Mouse (Mus musculus) kidney, postnatal 4 days (tissue): Measurements from ENCODE around the gene Skor1.

ENCODE experiments used
- DNase-seq, 2 experiments: peaks; one replicate each; pipeline ENCODE4 v3.0.0; 2021; ENCODE audit warnings: mixed read lengths in 2 of 2

Gene Skor1

DNA sequence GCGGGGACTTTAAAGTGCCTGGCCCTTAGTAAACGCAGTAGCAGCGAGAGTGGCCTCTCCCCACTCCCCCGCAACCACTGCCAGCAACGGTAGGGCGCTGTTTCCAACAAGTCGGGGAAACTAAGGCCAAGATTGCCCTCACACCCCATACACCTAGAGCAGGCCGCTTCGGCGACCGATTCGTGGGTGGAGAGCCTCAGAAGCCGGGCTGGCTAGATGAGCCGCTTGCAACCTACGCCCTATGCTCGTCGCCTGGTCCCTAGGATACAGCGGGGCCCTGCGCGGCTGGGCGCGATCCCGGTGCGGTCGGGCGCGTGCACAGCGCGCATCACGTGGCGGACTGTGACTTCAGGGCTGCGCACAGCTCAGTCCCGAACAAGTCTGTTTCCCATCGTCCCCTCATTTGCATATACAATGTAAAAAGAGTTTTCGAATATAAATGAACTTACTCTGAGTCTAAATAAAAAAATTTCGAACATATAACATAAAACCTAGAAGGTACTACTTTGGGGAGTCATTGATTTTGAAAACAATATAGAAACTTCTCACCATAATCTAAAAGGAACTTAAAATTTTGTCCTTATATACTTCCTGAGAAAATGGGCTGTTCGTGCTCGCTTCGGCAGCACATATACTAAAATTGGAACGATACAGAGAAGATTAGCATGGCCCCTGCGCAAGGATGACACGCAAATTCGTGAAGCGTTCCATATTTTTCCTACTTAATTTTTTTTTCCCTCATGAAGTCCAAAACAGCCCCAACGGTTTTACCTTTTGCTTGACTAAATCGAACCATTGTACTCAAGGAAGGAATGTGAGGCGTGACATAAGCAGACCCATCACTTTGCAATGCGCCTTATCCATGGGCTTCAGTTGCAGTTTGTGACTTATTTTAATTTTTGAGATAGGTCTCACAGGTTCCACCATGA, 15.8 kb downstream of the Skor1 start:
- peak; percentile 94 to 97 for DNase-seq

DNA sequence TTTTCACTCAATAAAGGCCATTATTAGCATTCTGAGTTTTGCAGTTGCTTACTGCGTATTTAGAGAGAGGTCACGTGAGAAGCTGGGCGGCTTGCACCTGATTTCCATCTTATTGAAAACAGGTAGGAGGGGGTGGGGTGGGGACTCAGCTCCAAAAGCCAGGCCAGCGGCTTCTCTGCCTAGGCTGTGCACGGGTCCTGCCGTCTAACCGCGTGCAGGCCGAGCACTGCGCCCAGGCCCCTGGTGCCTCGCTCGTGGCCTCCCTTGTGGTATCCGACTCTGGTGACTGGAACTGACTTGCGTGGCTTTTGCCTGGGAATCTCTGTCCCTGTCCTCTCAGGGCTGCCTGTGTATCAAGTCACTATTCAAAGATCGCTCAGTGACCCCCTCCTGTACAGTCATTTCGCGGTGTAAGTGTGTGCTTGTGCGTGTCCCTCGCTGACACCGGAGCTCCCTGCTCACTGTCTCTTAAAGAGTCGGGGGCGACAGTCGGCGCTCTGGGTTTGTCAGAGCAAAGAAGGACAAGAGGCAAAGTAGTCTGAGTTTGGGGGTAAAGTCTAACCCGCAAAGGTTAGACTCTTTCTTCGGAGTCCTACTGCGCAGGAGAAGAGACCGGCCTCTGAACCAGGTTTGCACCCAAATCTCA, 16.7 kb downstream of the Skor1 start:
- peak; percentile 59 to 73 for DNase-seq

DNA sequence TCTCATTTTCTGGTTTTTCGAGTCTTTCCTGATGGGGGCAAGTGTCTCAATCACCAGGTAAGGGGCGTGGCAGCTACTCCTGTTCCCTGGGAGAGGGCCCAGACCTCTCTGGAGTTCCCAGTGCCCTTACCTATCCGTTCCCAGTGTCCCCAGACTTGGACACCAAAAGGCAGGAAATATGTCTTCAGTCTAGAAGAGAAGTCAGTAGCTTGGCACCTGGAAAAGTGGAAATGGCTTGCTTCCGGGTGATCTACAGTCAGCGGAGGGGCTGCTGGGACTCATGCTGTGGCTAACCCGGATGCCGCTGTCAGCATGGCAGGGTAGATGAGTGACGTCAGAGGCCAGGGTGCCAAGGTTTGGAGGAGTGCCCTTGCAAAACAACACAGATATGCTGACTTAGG, 19.1 kb downstream of the Skor1 start:
- DNase-seq: peak in 1 of 2 experiments; percentile 39

DNA sequence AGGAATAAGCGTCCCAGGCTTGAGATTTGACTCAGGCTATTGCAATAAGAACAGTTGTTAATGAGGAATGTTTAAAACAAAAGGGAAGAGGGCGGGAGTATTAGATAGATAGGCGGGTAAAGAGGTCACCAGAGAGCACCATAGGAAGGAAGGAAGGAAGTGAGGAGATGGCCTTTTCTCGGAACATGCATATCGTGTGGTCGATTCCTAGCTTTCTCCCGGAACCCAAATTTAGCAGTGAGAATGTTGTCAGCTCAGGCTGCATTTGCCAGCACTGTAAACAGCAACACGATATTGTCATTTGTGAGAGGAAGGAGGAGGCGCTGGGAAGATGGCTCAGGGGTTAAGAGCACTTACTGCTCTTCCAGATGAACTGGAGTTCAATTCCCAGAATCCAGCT, 24.2 kb downstream of the Skor1 start:
- no peak for DNase-seq

DNA sequence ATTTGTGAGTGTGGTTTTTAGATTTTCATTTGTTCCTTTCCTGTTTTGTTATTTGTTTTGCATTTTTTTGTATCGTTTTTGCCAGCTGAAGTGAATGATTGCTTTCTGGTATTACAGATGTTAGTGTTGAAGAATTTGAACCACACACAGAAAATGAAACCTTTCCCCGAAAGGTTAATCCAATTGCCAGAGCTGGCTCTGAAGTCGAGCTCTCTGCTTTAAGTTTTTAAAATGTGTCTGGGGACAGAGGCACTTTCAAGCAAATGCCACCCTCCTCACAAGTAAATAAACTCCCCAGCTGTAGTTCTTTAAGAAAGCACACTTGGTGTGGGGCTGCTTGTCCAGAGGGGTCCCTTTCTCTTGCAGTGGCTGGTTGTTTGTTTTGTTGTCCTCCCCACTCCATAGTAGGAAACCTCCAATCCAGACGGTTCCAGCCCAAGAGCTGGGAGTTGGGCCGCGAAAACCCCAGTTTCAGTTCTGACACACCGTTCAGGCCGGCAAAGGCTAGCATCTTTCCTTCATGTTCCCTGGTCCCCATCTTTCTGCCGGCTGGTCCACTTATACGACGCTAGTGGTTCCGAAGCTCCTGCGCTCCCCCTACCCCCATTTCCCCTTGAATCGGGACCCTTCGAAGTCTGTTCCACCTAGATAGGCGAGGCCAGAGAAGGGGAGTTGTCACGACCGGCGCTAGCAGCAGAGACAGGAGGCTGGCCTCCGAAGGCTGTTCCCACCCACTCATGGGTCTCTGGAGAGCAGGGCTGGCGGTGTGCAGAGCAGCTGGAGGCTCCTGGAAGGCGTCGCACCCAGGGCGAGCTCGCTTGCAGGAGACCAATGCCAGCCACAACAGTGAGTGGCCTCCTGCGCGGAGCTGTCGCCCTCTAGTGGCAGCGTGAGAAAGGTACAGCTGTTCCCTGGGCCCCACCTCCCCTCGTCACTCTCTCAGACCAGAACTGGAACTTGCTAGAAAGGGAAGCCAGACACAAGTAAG, 25.0 kb downstream of the Skor1 start:
- peak; percentile 93 to 95 for DNase-seq

DNA sequence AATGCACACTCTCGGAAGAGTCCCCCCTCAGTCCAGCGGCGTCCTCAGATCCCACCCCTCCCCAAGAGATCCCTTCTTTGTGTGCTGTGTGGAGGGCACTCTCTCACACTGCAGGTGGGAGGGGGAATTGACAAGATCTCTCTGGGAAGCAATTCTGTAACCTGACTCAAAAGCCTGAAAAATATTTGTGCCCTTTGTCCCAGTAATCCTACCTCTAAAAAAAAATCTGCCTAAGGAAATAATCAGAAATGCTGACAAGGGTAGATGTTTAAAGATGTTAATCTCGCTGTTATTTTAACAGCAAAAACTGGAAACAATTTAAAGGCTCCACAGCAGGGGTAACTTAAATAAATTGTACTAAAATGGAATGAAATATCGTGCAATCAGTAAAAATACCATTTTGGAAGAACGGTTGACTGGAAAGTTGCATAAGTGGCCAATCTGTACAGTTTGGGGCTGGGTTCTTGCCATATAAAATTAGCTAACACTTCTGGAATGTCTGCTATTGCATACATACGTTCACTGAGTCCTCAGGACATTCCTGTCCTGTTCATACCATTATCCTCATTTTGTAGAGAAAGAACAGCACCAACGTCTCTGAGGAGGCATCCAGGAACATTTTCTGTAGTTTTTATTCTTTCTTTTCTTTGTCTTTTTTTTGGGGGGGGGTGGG, 26.5 kb downstream of the Skor1 start:
- no peak for DNase-seq

DNA sequence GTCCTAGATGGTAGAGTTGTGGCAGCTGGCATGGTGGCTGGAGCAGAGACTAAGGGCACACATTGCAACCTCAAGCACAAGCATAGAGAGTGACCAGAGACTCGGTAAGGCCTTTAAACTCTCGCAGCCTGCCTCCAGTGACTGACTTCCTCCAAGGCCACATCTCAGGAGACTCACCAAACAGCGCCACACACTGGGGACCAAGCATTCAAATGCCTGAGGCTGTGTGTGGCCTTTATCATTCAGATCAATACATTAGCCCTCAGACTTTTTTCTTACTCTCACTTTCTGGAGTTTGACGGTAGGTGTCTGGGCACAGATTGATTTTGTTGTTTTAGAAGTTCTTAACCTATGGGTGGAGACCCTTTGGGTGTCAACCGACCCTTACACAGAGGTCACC, 30.4 kb downstream of the Skor1 start:
- DNase-seq: no peak

DNA sequence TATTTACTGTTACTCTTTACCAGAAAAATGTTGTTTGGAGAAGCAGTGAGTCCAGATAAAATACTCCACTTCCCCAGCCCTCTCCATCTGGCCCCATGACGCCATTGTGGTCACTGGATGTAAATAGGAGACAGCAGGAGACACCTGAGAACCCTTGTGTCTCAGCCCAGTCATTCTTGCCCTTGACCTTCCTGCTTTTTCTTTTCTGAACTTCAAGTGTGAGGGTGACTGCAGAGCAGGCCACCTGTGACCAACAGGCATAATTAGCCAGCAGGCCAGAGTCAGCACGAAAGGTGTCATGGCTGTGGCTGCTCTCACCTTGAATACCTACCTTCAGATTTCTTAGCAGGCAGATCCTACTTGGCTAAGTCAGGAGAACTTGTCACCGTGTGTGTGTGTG, 36.2 kb downstream of the Skor1 start:
- peak in 1 of 2 experiments; percentile 20 for DNase-seq

DNA sequence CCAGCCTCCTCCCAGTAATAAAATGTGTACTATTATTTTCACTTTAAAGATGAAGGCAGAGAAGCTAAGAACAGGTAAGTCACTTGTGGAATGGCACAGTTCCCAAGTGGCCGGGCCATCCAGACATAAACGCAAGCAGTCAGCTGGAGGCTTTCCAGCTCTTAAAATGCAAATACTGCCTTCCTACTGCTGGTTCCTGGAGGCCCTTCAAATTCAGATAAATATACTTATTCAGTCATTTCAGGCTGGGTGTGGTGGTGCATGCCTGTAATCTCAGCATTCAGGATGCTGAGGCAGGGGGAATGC, 39.0 kb downstream of the Skor1 start:
- peak in 1 of 2 experiments; percentile 54 for DNase-seq

DNA sequence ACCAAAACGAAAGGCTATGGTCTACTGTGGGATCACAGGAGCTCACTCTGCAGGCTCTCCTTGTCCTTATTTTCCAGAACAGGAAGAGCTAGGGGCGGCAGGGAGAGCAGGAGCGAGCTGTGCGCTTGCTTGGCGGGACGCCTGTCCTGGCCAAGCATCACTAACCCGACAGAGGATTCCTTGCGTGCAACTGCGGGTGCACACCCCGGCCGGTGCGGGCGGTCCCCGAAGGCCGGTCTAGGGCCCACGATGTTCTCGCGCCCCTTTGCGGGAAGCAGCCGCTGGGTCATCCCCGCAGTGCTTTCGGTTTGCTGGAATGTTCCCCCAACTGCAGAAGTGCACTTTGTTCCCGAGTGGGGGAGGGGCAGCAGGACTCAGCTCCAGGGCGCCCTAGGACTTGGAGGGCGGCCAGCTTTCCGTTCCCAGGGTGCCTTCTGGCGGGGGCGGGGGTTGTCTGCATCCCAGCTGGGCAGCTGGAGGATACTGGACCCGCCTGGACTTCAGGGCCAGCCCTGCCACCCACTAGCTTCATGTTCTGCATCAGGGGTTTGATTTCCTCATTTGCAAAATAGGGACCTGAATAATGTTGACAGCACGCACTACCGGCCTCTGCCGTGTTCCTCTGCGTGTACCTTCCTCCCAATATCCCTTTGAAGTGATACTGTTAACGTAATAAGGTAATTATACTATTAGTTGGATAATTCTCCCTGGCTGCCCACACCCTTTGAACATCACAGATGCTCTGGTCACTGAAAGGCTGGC, 39.6 kb downstream of the Skor1 start:
- DNase-seq: peak; percentile 99

DNA sequence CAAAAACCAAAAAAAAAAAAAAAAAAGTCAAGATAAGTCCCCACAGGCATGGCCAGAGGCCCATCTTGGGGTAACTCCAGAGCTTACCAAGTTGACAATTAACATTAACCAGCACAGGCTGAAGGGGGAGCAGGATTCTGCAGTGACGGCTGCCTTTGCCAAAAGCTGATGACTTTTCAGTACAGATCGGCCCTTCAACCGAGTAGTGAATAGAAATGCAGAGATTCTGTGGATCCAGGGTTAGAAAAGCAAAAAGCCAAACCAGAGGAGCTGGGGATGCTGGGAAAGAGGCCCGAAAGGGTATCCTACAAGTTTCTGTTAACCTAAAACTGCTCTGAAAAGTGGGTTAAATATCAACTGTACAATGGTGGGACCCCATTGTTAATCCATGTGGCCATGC, 40.2 kb downstream of the Skor1 start:
- DNase-seq: peak; percentile 60 to 72

DNA sequence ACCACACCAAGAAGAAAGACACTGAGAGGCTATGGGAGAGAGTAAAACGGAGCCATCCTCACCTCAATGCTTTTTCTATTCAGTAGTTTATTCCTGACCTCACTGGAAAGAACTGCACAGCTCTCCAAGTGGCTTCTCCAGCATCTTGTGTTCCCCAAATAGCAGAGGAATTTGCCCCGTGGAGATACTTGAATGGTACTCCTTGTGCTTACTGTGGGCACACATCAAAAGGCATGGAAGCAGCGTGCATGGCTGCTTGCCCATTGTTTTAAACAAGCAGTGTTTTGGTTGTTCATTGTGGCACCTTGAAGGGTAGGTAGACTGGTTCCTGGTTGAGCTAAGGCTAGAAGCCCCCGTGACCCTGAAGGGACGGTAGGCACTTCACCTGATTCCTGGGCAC, 48.1 kb downstream of the Skor1 start:
- DNase-seq: no peak

DNA sequence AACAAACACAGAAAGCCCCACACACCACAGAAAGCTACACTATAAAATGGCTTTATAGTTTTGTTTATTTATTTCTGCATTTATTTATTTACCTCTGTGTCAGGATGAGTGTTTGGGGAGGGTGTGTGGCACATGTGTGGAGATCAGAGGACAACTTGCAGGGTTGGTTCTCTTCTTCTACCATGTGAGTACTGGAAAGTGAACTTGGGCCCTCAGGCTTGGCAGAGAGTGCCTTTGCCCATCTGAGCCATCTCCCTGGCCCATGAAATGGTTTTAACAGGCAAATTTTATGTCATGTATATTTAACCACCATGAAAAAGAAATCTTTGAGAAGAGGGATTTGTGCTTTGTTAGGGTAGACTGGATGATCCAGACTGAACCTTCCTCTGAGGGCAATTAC, 48.9 kb downstream of the Skor1 start:
- DNase-seq: no peak

DNA sequence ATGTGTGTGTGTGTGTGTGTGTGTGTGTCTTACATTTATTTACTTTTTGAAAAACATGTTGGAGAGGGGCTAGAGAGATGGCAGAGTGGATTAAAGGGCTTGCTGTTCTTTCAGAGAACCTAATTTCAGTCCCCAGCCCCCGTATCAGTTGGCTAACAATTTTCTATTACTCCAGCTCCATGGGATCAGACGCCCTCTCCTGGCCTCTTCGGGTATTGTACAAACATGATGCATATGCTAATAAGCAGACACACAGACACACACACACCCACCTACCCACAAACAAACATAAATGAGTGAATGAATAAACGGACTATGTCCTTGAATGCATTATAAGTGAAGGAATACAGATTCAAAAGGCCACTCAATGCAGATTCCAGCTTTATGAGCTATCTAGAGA, 49.4 kb downstream of the Skor1 start:
- DNase-seq: no peak

DNA sequence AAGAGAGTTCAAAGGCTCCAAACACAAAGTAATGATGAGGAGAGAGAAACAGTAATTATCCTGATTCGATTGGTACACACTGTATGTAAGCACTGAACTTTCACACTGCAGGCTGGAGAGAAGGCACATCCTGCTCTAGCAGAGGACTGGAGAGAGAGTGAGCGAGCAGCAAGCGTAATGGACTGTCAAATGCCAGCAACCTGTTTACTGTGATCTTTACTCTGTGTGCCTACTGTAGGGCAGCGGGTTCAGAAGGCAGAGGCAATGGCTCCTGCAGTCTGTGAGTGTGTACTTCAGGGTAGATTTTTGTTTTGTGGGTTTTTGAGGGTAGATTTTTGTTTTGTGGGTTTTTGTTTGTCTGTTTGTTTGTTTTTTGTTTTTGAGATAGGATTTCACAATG, 49.9 kb downstream of the Skor1 start:
- no peak for DNase-seq

DNA sequence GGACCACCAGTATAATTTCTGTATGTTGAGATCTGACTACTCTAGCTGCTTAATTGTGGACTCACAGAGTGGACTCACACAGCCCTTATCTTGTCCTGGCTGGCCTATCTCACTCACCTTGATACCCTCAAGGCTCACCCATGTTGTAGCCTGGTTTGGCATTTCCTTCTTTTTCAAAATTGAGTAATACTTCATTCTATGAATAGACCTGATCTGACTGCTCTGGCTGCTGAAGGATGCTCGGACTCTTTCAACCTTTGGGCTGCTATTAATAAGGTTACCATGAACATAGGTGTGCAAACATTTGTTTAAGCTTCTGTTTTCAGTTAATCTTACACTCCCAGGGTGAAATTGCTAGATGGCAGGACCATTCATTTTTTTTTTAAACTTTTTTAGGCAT, 51.6 kb downstream of the Skor1 start:
- no peak for DNase-seq

DNA sequence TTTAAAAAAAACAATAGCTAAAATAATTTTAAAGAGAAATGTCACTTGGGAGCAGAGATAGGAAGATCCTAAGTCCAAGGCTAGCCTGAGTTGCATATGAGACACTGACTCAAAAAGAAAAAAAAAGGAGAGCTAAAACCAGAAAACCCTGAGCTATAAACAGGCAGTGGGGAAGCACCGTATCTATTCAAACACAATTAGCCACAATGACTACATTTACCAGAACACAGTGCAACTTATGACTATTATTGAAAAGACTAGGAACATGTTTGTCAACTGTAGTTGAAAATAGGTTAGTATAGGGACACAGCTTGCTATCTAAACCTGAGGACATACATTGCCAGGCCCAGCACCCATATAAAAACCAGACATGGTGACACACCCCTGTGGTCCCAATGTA, 54.7 kb downstream of the Skor1 start:
- no peak for DNase-seq

DNA sequence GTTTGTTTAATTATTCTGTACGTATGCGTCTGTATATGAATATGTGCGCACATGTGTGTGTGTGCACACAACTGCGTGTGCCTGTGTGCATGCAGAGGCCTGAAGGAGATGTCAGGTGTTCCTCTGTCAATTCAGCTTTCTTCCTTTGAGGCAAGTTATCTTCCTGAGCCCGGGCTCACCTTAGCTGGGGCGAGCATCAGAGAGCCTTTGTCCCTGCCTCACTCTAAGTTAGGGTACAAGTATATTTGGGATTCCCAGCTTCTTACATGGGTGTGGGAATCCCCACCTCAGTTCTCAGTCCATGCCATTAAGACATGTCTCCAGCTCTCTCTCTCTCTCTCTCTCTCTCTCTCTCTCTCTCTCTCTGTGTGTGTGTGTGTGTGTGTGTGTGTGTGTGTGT, 56.2 kb downstream of the Skor1 start:
- no peak for DNase-seq

DNA sequence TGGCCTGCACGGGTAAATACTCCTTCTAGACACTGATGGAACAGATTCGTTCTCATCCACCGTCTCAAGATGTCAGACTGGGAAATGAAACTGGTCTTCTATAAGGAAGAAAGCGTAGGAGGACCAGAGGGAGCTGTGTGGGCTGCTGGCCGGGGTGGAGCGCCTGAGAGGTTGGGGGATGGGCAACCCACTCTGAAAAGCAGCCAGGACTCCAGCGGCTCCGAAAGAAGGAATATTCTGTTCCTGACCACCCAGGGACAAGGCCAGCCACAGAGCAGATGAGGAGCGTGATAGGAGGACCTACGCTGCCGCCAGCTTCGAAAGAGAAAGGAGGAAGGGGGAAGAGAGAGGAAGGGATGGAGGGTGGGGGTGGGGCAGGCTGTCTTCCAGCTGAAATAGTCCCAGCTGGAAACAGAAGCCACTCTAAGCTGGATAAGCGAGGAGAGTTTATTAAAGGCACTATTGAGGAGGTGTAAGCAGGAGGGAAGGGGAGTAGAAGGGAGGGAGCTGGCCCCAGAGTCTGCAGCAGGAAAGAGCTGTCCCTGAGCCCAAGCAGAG, 56.7 kb downstream of the Skor1 start:
- peak; percentile 86 to 91 for DNase-seq

DNA sequence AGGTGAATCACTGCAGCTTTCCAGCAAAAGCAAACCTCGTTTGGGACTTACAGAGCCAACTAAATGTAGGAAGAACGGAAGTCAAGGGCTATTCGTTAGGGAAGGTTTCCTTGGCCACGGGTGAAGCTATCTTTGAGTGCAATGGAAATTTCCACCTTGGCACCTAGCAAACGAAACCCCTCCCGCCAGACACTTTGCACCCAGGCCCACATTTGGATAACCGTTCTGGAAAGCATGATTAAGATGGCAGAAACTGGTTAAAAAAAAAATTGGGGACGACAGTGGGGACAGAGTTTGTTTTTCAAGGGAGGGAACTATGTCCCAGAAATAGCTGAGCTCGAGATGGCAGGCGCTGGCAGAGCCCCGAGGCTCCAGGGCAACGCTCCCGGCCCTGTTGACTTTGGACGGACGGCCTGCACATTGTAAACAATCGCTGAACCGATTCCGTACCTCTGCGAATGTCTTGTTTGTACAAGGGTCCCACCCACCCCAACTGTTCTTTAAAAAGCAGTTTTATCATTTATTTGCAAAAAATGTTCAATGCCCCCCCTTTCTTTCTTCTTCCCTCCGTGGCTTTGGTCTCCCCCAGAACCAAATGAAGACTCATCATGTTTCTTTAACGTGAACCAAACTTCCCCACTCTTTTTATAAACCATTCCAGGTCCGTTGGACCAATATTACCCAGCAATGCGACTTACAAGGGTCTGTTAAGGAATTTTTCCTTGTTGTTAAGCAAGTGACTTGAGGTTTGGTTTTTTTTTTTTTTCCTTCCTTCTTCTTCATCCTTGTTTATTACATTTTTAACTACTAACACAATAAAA, 57.5 kb downstream of the Skor1 start:
- DNase-seq: peak; percentile 46 to 67

DNA sequence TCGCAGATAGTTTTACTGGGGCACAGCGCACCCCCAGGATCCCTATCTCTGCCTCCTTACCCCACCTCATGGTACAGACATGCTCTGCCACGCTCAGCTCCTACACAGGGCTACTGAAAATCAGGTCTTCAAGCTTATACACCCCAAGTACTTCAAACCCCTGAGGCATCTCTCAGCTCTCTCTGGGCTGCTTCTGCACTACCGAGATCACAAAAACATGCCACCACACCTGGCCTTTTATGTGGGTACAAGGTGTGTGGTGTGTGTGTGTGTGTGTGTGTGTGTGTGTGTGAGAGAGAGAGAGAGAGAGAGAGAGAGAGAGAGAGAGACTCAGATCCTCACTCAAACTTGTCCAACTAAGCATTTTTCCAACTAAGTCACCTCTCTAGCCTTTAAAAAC, 59.6 kb downstream of the Skor1 start:
- DNase-seq: no peak
